Mouse (Mus musculus) heart, embryonic 15.5 days (tissue): ENCODE results near the gene Kptn. TPM values are rescaled to one million over a fixed set of nuclear protein-coding genes. Genes with fewer than 3 reads are reported as not detected.

Experiments used
- ATAC-seq: fragments of 200-750 bp; cut with Nextera tagmentation; replicated peaks from 2 replicates; pipeline ENCODE4 v1.8.0; 2017; ENCODE audit warnings: low read depth, moderate TSS enrichment; ENCODE audit not compliant: insufficient number of reproducible peaks, insufficient read depth, low FRiP score
- H3K27ac ChIP-seq: fragments of 300-500 bp; sonication (generic); 2 replicates; pipeline ENCODE4 v1.5.1; 2015; ENCODE audit warnings: mild to moderate bottlenecking, inconsistent platforms
- H3K27me3 ChIP-seq: fragments of 300-500 bp; sonication (generic); 2 replicates; pipeline ENCODE4 v1.6.1; 2015; ENCODE audit warnings: inconsistent platforms
- H3K36me3 ChIP-seq: fragments of 300-500 bp; sonication (generic); 2 replicates; pipeline ENCODE4 v1.6.1; 2015; ENCODE audit warnings: mild to moderate bottlenecking, inconsistent platforms
- H3K4me1 ChIP-seq: fragments of 300-500 bp; sonication (generic); replicated peaks from 2 replicates; pipeline ENCODE4 v1.6.1; 2015; ENCODE audit warnings: inconsistent platforms
- H3K4me2 ChIP-seq: fragments of 300-500 bp; sonication (generic); 2 replicates; pipeline ENCODE4 v1.6.1; 2015; ENCODE audit warnings: inconsistent platforms, mild to moderate bottlenecking, moderate library complexity
- H3K4me3 ChIP-seq: fragments of 300-500 bp; sonication (generic); 2 replicates; pipeline ENCODE4 v1.5.1; 2015; ENCODE audit warnings: mild to moderate bottlenecking, inconsistent platforms
- H3K9ac ChIP-seq: fragments of 300-500 bp; sonication (generic); 2 replicates; pipeline ENCODE4 v1.6.1; 2015; ENCODE audit warnings: mild to moderate bottlenecking, inconsistent platforms
- H3K9me3 ChIP-seq: fragments of 300-500 bp; sonication (generic); replicated peaks from 2 replicates; pipeline ENCODE4 v1.6.1; 2016; ENCODE audit warnings: inconsistent platforms
- WGBS: fragments of 180-500 bp; shearing (Covaris S2); methylation state at CpG from one replicate; pipeline ENCODE4 v1.1.7; 2015; ENCODE audit warnings: mixed read lengths; 5-methylcytosine and 5-hydroxymethylcytosine counted together
- polyA plus RNA-seq: library from polyadenylated mRNA; unstranded; fragments of >200 nt; fragmentation: Nextera tagmentation; extraction: Ambion mirVana; gene quantifications from 2 replicates; pipeline ENCODE4 v1.2.1, GENCODE M21; 2015

The Kptn gene
- polyA plus RNA-seq, 1 experiment from 2014 or later: 29.9 TPM

DNA sequence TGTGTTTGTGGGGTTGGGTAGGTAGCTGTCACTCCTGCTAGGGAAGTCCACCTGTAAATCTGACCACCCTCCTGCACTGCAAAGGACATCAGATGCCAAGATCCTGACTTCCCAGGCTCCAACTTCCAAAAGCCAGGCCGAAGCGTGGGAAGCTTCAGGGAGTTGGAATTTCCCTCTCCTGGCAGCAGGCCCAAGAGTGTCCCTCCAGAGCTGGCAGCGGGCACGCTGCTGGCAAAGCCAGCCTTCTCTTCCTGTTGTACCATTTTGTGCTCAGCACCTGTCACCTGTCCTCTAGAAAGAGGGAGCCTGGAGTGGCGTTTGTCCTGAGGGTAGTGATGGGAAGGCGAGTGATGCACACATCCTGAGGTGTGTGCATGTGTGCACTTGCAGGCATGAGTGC, 8.6 kb downstream of the Kptn start:
- H3K27ac ChIP-seq: peak overlapping the region; percentile 88
- H3K4me3 ChIP-seq: no peak overlapping the region
- peaks cover 37% of the 10 kb centered on the region for H3K4me1 ChIP-seq
- no peak overlapping the region for H3K9ac ChIP-seq
- no peaks in the 10 kb centered on the region for H3K9me3 ChIP-seq
- H3K27me3 ChIP-seq: no peaks in the 10 kb centered on the region
- H3K36me3 ChIP-seq: peaks cover 11% of the 10 kb centered on the region
- peak overlapping the region; percentile 85; the same call in 1 of the 2 replicates for H3K4me2 ChIP-seq
- ATAC-seq: no peak
- WGBS: 53% methylated on average over 6 of the region's 6 CpGs

DNA sequence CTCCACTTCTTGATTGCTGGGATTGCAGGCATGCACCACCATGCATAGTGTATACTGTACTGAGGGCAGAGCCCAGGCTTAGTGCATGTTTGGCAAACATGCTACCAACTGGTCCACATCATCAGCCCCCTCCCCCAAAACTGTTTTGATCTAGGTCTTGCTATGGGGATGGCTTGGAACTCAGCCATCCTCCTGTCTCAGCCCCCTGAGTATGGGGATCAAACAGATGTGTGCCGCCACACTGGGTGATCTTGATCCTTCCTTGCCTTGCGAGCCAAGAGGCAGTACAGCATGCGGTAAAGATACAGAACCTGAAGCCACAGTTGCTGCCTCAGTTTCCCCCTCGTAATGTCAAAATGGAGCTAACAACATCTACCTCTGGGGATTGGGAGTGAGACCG, 9.2 kb downstream of the Kptn start:
- H3K27me3 ChIP-seq: no peaks in the 10 kb centered on the region
- peaks cover 37% of the 10 kb centered on the region for H3K4me1 ChIP-seq
- peak overlapping the region; percentile 60 for H3K4me3 ChIP-seq
- peak overlapping the region; percentile 85 for H3K4me2 ChIP-seq
- ATAC-seq: no peak
- peaks cover 11% of the 10 kb centered on the region for H3K36me3 ChIP-seq
- peak overlapping the region; percentile 88 for H3K27ac ChIP-seq
- 0 out of 2 replicates have a peak overlapping the region, but pooled peaks have one; percentile 33 for H3K9ac ChIP-seq
- no peaks in the 10 kb centered on the region for H3K9me3 ChIP-seq
- 49% methylated on average over 5 of the region's 5 CpGs for WGBS

DNA sequence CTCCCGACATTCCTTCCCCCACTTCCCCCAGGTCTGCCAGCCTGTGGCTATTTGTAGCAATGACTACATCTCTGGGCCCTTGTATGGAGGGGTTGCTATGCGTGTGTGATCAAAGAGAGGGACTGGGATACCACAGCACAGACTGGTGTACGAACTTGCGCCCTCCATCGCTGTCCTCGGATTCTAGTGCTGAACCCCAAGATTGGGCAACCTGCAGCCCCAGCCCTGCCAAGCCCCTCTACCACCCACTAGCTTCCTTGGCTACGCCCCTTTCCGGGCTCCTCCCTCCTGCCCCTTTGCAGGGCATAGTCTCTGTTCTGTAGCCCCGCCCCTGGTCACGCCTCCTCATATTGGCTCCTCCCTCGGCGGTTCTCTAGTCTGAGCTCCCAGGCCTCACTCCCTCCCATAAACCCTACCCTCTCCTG, 9.7 kb downstream of the Kptn start, which contains the start of gene Slc8a2:
Slc8a2 (plus strand) TSS at position 406 of the 425 bp plus-strand sequence.
- 1% methylated on average over 12 of the region's 12 CpGs for WGBS
- H3K36me3 ChIP-seq: peaks cover 11% of the 10 kb centered on the region
- H3K9ac ChIP-seq: peak within 1 kb of the TSS; percentile 62
- peak within 1 kb of the TSS; percentile 88 for H3K27ac ChIP-seq
- H3K9me3 ChIP-seq: no peaks in the 10 kb centered on the region
- peak within 1 kb of the TSS; percentile 60 for H3K4me3 ChIP-seq
- ATAC-seq: peak; percentile 89
- peaks cover 37% of the 10 kb centered on the region for H3K4me1 ChIP-seq
- no peaks in the 10 kb centered on the region for H3K27me3 ChIP-seq
- H3K4me2 ChIP-seq: peak within 1 kb of the TSS; percentile 85

DNA sequence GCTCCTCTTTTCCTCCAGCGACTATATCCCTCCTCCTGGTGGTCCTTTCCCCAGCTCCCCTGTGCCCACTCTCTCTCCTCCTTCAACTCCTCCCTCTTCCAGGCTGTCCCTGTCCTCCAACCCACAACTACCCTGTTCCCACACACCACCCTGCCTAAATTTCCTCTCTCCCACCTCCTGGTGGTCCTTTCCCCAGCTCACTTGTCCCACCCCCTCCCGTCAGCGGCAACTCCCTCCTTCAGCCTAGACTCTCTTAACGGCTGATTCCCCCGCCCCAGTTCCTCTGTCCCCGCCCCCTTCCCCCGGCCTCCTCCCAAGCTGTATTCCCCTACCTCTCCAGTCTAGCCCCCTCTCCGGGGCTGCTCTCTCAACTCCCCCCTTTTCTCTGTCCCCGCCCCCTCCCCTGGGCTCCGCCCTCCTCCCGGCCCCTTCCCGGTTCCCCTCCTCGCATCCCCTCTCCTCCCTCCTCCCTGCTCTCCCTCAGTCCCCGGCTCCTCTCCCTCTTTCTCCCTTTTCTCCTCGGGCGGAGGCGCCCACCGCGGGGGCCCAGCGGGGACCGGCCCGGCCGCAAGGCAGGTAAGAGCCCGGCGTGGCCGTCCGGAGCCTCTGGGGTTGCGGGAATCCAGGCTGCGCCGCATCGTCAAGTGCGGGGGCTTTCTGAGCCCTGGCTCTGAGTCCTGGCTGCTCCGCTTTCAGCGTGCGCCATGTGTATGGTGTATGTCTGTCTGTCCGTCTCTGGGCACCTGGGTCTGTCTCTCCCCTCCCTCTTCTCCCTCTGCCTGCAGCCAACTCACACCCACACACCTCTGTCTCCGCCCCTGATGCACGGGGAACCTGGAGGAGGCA, 10.4 kb downstream of the Kptn start:
- peak overlapping the region; percentile 62 for H3K9ac ChIP-seq
- WGBS: under 1% methylated on average over 32 of the region's 38 CpGs
- H3K27me3 ChIP-seq: no peaks in the 10 kb centered on the region
- peak overlapping the region; percentile 88 for H3K27ac ChIP-seq
- no peaks in the 10 kb centered on the region for H3K9me3 ChIP-seq
- peaks cover 37% of the 10 kb centered on the region for H3K4me1 ChIP-seq
- ATAC-seq: peak; percentile 60
- peaks cover 9% of the 10 kb centered on the region for H3K36me3 ChIP-seq
- H3K4me2 ChIP-seq: peak overlapping the region; percentile 85
- peak overlapping the region; percentile 60 for H3K4me3 ChIP-seq

DNA sequence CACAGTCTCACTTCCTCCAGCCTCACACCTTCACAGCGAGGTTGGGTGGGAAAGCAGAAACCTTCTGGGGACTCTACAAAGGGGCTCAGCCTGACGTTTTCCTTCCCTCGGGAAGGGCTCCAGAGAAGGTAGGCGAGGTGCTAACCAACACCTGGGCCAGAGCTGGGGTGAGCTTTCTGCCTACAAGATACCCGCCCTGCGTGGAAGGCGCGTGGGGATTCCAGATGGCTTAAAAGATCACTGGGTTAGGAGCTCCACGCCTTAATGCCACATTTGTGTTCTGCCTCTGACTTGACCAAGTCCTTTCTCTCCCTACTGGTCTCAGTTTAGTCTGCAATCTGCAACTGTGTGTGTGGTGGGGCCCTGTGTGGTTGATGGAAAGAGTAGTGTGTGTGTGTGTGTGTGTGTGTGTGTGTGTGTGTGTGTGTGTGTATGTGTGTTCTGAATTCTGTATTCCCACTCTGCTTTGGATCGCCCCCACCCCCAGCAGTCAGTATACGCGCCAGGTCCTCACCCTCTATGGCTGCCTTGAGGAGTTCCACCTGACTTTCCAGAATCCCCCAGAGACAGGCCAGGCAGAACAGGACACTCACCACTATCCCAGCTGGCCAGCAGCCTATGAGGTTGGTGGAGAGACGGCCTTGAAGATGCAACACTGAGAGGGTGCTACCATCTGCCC, 11.4 kb downstream of the Kptn start:
- Histone ChIP-seq H3K4me3 (peak overlapping the region; percentile 60), H3K4me1 (peaks cover 37% of the 10 kb centered on the region), H3K36me3 (0 out of 2 replicates have a peak, but pooled peaks cover under 1% of the 10 kb centered on the region), H3K9me3 (no peaks in the 10 kb centered on the region), H3K27me3 (no peaks in the 10 kb centered on the region), H3K27ac (no peak overlapping the region), H3K9ac (no peak overlapping the region), H3K4me2 (peak overlapping the region; percentile 85)
- ATAC-seq: no peak
- WGBS: 41% methylated on average over 13 of the region's 13 CpGs

DNA sequence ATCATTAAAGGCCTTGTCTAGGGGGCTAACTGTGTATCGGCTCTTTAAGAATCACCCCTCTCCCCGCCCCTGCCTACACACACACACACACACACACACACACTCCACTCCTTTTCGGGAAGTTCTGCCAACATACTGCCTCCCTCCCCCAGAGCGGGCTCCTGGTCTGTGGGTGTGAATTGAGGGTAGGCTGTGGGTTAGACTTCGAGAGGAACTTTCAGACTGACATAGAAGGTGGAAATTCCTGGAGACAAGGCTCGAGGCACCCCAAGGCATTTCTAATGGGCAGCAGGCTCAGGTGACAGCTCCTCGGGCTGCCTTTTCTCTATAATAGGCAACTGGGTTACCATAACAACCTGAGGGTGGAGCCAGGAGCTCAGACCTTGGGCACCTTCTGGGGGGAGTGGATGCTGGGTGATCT, 12.5 kb downstream of the Kptn start:
- Histone ChIP-seq H3K4me3 (no peak overlapping the region), H3K4me1 (peaks cover 37% of the 10 kb centered on the region), H3K36me3 (no peaks in the 10 kb centered on the region), H3K27ac (no peak overlapping the region), H3K9ac (no peak overlapping the region), H3K4me2 (no peak overlapping the region), H3K9me3 (no peaks in the 10 kb centered on the region), H3K27me3 (no peaks in the 10 kb centered on the region)
- 12% methylated on average over 7 of the region's 7 CpGs for WGBS
- no peak for ATAC-seq

DNA sequence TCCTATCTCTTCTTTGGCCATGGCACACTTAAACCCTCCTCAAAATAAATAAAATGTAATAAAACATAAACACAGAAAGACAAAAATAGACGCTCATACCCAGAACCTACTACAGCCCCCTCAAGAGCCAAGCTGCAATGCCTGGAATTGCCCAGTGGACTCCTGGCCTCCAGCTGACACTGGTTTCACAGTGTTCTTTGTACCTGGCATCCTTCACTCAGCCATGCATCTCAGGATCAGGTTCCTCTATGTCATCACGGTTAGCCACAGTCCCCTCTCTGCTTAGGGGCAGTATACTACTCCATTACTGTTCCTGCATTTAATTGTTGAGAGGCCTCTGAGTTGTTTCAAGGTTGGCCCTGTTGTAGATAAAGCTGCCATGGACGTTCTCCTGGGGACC, 13.2 kb downstream of the Kptn start:
- no peaks in the 10 kb centered on the region for H3K27me3 ChIP-seq
- ATAC-seq: no peak
- no peak overlapping the region for H3K9ac ChIP-seq
- H3K4me1 ChIP-seq: peaks cover 36% of the 10 kb centered on the region
- H3K27ac ChIP-seq: no peak overlapping the region
- WGBS: 55% methylated on average over 3 of the region's 3 CpGs
- no peaks in the 10 kb centered on the region for H3K36me3 ChIP-seq
- no peak overlapping the region for H3K4me3 ChIP-seq
- no peaks in the 10 kb centered on the region for H3K9me3 ChIP-seq
- no peak overlapping the region for H3K4me2 ChIP-seq

DNA sequence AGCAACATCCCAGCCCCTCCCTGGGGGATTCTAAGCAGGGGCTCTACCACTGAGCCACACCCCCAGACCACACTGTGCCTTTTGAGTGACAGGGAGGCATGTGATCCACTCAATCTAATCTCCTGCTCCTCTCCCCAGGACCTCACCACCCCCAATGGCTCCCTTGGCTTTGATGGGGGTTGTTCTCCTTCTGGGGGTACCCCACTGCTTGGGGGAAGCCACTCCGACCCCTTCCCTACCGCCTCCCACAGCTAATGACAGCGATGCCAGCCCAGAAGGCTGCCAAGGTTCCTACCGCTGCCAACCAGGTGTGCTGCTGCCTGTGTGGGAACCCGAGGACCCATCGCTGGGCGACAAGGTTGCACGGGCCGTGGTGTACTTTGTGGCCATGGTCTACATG, 14.0 kb downstream of the Kptn start:
- no peak for ATAC-seq
- WGBS: 90% methylated on average over 9 of the region's 9 CpGs

DNA sequence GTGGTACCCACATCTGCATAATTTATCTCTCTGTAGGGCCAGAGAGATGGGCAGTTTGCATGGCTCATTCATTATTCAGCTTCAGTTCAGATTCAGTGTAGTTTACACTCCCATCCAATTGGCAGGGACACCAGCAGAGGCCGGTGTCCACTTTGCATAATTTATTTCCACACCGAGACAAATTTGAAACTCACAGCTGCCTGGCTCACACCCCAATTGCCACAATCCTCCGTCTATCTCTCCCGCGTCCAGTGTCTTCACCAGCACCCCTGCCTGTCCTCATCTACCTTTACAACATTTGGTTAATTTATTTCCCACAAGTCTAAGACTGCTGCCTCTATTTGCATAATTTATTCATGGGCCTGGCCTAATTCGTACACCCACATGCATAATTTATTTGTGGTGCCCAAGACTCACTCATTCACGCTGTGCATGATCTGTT, 15.3 kb downstream of the Kptn start:
- Histone ChIP-seq H3K4me2 (no peak overlapping the region), H3K9ac (no peak overlapping the region), H3K9me3 (no peaks in the 10 kb centered on the region), H3K4me3 (no peak overlapping the region), H3K27me3 (no peaks in the 10 kb centered on the region), H3K4me1 (peaks cover 17% of the 10 kb centered on the region), H3K27ac (no peak overlapping the region), H3K36me3 (no peaks in the 10 kb centered on the region)
- 67% methylated on average over 7 of the region's 7 CpGs for WGBS
- ATAC-seq: no peak

More for the DNA sequence above, 14.0 kb downstream of the Kptn start:
- Histone ChIP-seq H3K36me3 (no peaks in the 10 kb centered on the region), H3K27ac (no peak overlapping the region), H3K27me3 (no peaks in the 10 kb centered on the region), H3K4me2 (no peak overlapping the region), H3K4me3 (no peak overlapping the region), H3K4me1 (peaks cover 28% of the 10 kb centered on the region), H3K9me3 (no peaks in the 10 kb centered on the region), H3K9ac (no peak overlapping the region)

DNA sequence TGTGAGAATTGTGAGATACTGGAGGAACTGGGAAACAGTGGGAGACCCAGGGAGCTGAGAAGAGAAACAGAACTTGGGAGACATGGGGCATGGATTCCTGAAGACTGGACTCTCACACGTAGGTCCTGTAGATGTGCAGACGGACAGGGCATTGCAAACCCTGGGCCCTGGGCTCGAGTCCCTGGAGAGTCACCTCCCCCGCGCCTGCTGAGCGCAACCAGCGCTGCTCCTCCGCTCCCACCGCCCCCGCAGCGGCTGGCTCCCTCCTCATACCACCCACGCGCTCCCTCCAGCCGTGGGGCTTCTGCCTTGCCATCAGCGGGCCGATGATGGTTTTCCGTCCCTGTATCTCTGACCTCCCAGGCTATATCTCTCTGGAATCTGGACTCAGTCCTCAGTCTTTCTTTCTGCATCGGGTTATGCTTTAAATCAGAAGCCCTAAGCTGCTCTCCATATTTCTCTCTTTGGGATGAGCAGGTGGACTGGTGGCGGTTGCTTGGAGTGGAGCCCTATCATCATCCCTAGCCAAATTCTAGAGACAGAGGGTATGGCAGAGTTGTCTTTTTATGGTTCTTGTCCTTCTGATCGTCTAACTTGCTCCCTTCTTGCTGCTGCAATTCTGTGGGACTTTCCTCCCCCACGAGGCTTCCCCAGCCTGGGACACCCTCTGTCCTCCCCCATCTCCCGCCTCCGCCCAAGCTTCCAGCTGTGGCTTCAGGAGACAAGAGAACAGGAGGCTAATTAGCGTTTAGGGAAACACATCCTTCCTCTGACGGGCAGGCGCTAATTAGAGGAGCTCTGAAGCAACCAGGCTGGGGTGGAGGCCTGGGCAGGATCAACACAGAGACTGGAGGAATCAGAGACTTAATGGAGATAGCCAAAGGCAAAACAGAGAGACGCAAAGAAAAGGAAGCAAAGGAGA, 27.1 kb downstream of the Kptn start:
- H3K4me3 ChIP-seq: no peak overlapping the region
- no peak overlapping the region for H3K4me2 ChIP-seq
- no peak for ATAC-seq
- H3K9me3 ChIP-seq: no peaks in the 10 kb centered on the region
- H3K27ac ChIP-seq: no peak overlapping the region
- H3K9ac ChIP-seq: no peak overlapping the region
- no peaks in the 10 kb centered on the region for H3K4me1 ChIP-seq
- H3K36me3 ChIP-seq: no peaks in the 10 kb centered on the region
- WGBS: 25% methylated on average over 27 of the region's 27 CpGs
- H3K27me3 ChIP-seq: peaks cover 25% of the 10 kb centered on the region

DNA sequence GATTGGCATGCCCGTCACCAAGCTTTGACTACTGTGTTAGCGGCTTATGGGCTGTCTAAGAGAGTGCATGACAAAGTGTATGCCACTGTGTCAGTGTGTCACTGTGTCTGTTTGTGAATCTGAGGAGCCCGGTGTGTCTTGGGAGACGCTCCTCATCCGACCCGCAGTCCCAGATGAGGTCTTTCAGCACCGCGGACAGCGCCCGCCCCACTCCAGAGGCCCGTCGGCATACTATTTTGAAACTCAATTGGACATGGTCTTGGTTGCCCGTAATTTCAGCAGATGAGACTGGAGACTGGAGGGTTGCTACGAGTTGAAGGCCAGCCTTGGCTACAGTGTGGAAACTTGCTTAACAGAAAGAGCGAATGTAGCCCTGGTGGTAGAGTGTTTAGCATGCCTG, 27.9 kb downstream of the Kptn start:
- H3K27me3 ChIP-seq: peaks cover 25% of the 10 kb centered on the region
- no peak overlapping the region for H3K9ac ChIP-seq
- no peaks in the 10 kb centered on the region for H3K4me1 ChIP-seq
- WGBS: 10% methylated on average over 15 of the region's 15 CpGs
- no peak overlapping the region for H3K4me3 ChIP-seq
- H3K36me3 ChIP-seq: no peaks in the 10 kb centered on the region
- H3K9me3 ChIP-seq: no peaks in the 10 kb centered on the region
- H3K4me2 ChIP-seq: no peak overlapping the region
- no peak overlapping the region for H3K27ac ChIP-seq
- ATAC-seq: no peak
